Mouse (Mus musculus) ES-E14 (cell line): Measurements from ENCODE around the gene Csnk2a2. TPM values are rescaled to one million over a fixed set of nuclear protein-coding genes. Genes with fewer than 3 reads are reported as not detected.

ENCODE experiments used
- DNase-seq: peaks from one replicate; pipeline ENCODE4 v3.0.0-alpha.2; 2013; ENCODE audit warnings: low read depth, low spot score
- H3K27ac ChIP-seq: 2 replicates; pipeline ENCODE4 v1.5.1; 2012; ENCODE audit warnings: low read depth, mild to moderate bottlenecking, low read length, moderate library complexity, mixed read lengths; ENCODE audit not compliant: poor library complexity, insufficient read depth, severe bottlenecking
- H3K36me3 ChIP-seq: 2 replicates; pipeline ENCODE4 v1.6.1; 2012; ENCODE audit warnings: mild to moderate bottlenecking, low read length, moderate library complexity, mixed read lengths; ENCODE audit not compliant: control insufficient read depth, poor library complexity, insufficient read depth, severe bottlenecking
- H3K4me1 ChIP-seq, 2 experiments: fragments of 150-350 bp in 1 of 2; sonication (generic) in 1 of 2; 2 replicates each; pipeline ENCODE4 v1.6.1; 2012; ENCODE audit warnings: low read length in 2 of 2, mild to moderate bottlenecking in 1 of 2, mixed read lengths in 1 of 2; ENCODE audit not compliant: control insufficient read depth in 2 of 2, insufficient read depth in 2 of 2, poor library complexity in 1 of 2
- H3K4me3 ChIP-seq, 2 experiments: fragments of 150-350 bp in 1 of 2; sonication (generic) in 1 of 2; 2 replicates each; pipeline ENCODE4 v1.5.1; 2012; ENCODE audit warnings: low read length in 2 of 2, low read depth in 1 of 2, mild to moderate bottlenecking in 1 of 2, mixed read lengths in 1 of 2; ENCODE audit not compliant: insufficient read depth in 1 of 2, poor library complexity in 1 of 2, severe bottlenecking in 1 of 2
- H3K9ac ChIP-seq: 2 replicates; pipeline ENCODE4 v1.6.1; 2012; ENCODE audit warnings: low read depth, mild to moderate bottlenecking, low read length, mixed read lengths; ENCODE audit not compliant: poor library complexity, insufficient read depth, severe bottlenecking
- H3K9me3 ChIP-seq: fragments of 150-350 bp; sonication (generic); 2 replicates; pipeline ENCODE4 v1.6.1; 2012; ENCODE audit warnings: low read depth, mild to moderate bottlenecking, low read length; ENCODE audit not compliant: control insufficient read depth, insufficient read depth
- CHD2 ChIP-seq: IDR thresholded peaks from 2 replicates; pipeline ENCODE4 v1.6.1; 2014; ENCODE audit warnings: mild to moderate bottlenecking, low read depth, low read length, inconsistent platforms
- HCFC1 ChIP-seq: IDR thresholded peaks from 2 replicates; pipeline ENCODE4 v1.6.1; 2012; ENCODE audit warnings: low read length, inconsistent platforms, borderline replicate concordance; ENCODE audit not compliant: insufficient read depth
- MAFK ChIP-seq: IDR thresholded peaks from 2 replicates; pipeline ENCODE4 v1.6.1; 2014; ENCODE audit warnings: mild to moderate bottlenecking, low read depth, low read length, inconsistent platforms; ENCODE audit not compliant: insufficient read depth
- ZC3H11A ChIP-seq: IDR thresholded peaks from 2 replicates; pipeline ENCODE4 v1.6.1; 2012; ENCODE audit warnings: low read depth, mild to moderate bottlenecking, inconsistent platforms, low read length, borderline replicate concordance
- ZNF384 ChIP-seq: IDR thresholded peaks from 2 replicates; pipeline ENCODE4 v1.6.1; 2012; ENCODE audit warnings: low read depth, low read length, inconsistent platforms
- in situ Hi-C, 2 experiments: fragments of 600-800 bp; cut with MboI; formaldehyde crosslinking; loops; one replicate each; pipeline ENCODE4 v1.15.1; 2025; ENCODE audit warnings: low sequenced_read_pairs in 2 of 2, inconsistent platforms in 1 of 2; ENCODE audit not compliant: unreplicated experiment in 2 of 2
- total RNA-seq: library from RNA; depleted of rRNA; stranded (reverse); fragments of 300-350 nt; gene quantifications from 2 replicates; pipeline ENCODE4 v1.2.3, GENCODE M21; 2012

The Csnk2a2 gene
- total RNA-seq, 1 experiment, result 52.4 TPM

DNA sequence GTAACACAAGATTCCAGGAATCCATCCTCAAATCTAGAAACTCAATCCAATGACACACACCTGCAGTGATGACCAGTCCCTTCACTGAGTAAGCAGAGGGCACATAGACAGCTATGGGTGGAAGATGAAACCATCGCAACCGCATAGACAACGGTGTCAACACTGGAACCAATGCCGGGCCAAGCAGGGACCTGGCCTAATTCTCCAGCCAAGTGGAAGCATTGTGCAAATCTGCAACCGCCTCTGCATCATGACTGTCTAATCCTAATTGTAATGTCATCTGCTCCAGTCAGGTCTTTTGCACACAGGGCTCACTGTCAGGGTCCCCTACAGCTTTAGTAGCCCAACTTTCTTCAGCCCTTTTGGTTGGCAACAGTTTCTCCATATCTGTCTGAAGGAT lies 10.6 kb upstream of the Csnk2a2 start:
- no peak for DNase-seq
- Histone ChIP-seq H3K4me1 (peaks cover 4 to 6% of the 10 kb centered on the region in 2 experiments; a peak in 3 of 4 replicates), H3K9ac (no peak overlapping the region), H3K27ac (no peak overlapping the region), H3K4me3 (no peak overlapping the region), H3K9me3 (no peaks in the 10 kb centered on the region), H3K36me3 (no peaks in the 10 kb centered on the region)
- in situ Hi-C loops, result no loop called here
- no peak for TF ChIP-seq MAFK
- TF ChIP-seq HCFC1, result no peak

DNA sequence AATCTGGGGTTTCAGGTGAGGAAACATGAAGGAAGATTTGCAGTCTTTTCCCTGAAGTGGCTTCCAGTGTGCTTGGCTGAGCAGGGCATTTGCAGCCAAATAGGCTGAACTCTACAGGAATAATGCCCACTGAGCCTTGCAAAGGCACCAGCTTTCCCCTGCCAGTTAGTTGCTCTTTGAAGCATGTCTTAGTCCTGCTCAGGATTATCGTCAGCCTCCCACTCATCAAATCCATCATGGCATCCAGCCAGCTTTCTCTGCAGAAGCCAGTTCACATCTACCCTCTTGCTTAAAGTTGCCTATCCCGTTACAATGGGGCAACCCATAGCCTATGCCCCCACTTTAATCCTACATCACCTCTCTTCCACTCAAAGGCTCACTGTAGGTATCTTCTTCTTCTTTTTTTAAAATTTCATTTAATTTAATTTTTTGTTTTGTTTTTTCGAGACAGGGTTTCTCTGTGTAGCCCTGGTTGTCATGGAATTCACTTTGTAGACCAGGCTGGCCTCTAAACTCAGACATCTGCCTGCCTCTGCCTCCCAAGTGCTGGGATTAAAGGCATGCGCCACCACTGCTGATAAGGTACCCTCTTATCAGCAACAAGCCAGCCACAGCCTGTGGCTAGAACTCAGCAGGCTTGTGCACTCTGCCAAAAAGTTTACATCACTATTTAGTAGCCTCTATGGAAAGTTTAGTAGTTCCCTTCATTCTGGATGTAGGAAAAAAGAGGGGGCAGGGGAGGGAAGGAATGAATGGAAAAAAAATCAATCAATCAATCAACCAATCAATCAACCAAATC lies 9.6 kb upstream of the Csnk2a2 start:
- Histone ChIP-seq H3K4me1 (peaks cover 2 to 3% of the 10 kb centered on the region in 2 experiments; a peak in 2 of 4 replicates), H3K9me3 (no peaks in the 10 kb centered on the region), H3K27ac (no peak overlapping the region), H3K4me3 (no peak overlapping the region), H3K9ac (no peak overlapping the region), H3K36me3 (no peaks in the 10 kb centered on the region)
- TF ChIP-seq MAFK (no peak), CHD2 (no peak), HCFC1 (no peak), ZNF384 (no peak), ZC3H11A (no peak)
- in situ Hi-C loops, result no loop called here
- no peak for DNase-seq

- Histone ChIP-seq H3K4me1 (peaks cover 1 to 2% of the 10 kb centered on the region in 2 experiments; a peak in 1 of 4 replicates), H3K9ac (no peak overlapping the region), H3K4me3 (no peak overlapping the region), H3K36me3 (no peaks in the 10 kb centered on the region), H3K27ac (no peak overlapping the region), H3K9me3 (no peaks in the 10 kb centered on the region)
- no peak for DNase-seq
- TF ChIP-seq ZC3H11A, result no peak
- no peak for TF ChIP-seq MAFK
- no peak for TF ChIP-seq ZNF384
- no peak for TF ChIP-seq CHD2
- no peak for TF ChIP-seq HCFC1
- in situ Hi-C loops, result no loop called here
Observed at GRCm38 (mm10) chr8:95497821-95498220, 8.0 kb upstream of the Csnk2a2 start.

DNA sequence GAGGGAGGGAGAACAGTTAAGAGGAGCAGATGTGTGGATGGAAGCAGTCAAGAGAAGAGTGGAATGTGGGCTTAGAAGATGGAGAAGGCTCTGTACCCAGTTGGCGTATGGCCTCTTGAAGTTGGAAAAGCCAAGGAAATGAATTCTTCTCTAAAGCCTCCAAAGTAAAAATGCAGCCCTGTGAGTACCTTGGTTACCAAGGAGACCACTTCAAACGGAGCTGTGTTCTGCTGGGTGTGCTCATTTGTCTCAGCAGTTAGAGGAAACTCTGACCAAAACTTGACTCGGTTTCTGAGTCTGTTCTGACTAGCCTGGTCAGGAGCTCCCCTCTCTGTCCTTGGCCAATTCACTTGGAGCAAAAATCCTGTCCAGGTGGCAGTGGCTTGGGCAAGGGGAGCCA lies 6.6 kb upstream of the Csnk2a2 start:
- TF ChIP-seq ZNF384 (no peak), MAFK (no peak), HCFC1 (no peak), CHD2 (no peak), ZC3H11A (no peak)
- no peaks in the 10 kb centered on the region for H3K9me3 ChIP-seq
- in situ Hi-C loops, result no loop called here
- H3K4me1 ChIP-seq, result peaks cover 1 to 2% of the 10 kb centered on the region in 2 experiments; a peak in 1 of 4 replicates
- H3K36me3 ChIP-seq, result no peaks in the 10 kb centered on the region
- no peak overlapping the region for H3K4me3 ChIP-seq
- H3K9ac ChIP-seq, result no peak overlapping the region
- DNase-seq, result no peak
- no peak overlapping the region for H3K27ac ChIP-seq
